Mouse (Mus musculus): Measurements from ENCODE around the gene Kcnq2. TPM values are rescaled to one million over a fixed set of nuclear protein-coding genes. Genes with fewer than 3 reads are reported as not detected.

The Kcnq2 gene
- total and polyA plus RNA-seq, 3 experiments, result 0.04 TPM; not detected in 2

DNA sequence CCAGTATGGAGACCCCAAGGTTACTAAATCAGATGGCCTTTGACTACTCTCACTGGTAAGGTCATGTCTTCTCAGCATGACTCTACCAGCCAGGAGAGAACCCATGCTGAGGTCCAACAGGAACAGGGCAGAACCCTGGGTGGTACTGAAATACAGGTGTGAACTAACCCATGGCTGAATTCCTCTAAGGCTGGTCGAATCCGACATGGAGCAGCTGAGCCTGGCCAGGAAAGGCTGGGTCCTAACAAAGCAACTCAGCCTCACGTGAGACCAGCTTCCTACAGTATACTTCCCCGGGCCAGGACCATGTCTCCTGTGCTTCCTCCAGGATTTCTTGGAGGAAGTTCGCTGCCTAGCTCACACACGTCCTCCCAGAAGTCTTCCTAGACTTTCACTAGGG, 98.5 kb downstream of the Kcnq2 start:
- Histone ChIP-seq H3K36me3 (replicated peaks in 1 of 2; ENCODE audit: control insufficient read depth in 1 of 2, insufficient read depth in 1 of 2, low read length in 1 of 2) (no peaks in the 10 kb centered on the region), H3K79me2 (replicated peaks; ENCODE audit: control insufficient read depth, extremely low read depth, insufficient read depth, poor library complexity, severe bottlenecking) (no peaks in the 10 kb centered on the region), H3K4me3 (replicated peaks in 1 of 3; ENCODE audit: low read depth in 2 of 3, low read length in 2 of 3, poor library complexity in 1 of 3) (no peak overlapping the region), H3K4me2 (ENCODE audit: insufficient read depth, low read depth, poor library complexity, severe bottlenecking) (no peak overlapping the region), H3K9ac (ENCODE audit: insufficient read depth, low read depth) (no peak overlapping the region), H3K4me1 (ENCODE audit: control insufficient read depth in 1 of 2, insufficient read depth in 2 of 2) (no peaks in the 10 kb centered on the region; a peak in 1 of 4 replicates), H3K27me3 (replicated peaks) (peaks cover 99% of the 10 kb centered on the region), H3K27ac (ENCODE audit: insufficient read depth, low read depth) (no peak overlapping the region), H3K9me3 (replicated peaks; ENCODE audit: low read length) (no peaks in the 10 kb centered on the region)
- dilution Hi-C loops (cut with MboI; ENCODE audit: extremely low pct_ligation_motif_present, extremely low pct_unique_long_range_greater_than_20kb, low sequenced_read_pairs) (no loop called here), in situ Hi-C loops (cut with MboI; ENCODE audit: low pct_ligation_motif_present, low pct_unique_long_range_greater_than_20kb, low sequenced_read_pairs) (no loop called here)
- TF ChIP-seq NRF1 (IDR thresholded peaks at IDR 0.05; ENCODE audit: low read depth, low read length) (no peak), SMC3 (IDR thresholded peaks at IDR 0.05; ENCODE audit: low read depth, low read length) (no peak), KAT2A (IDR thresholded peaks at IDR 0.05; ENCODE audit: insufficient replicate concordance, low read length) (no peak), JUND (conservative IDR thresholded peaks at IDR 0.05; ENCODE audit: low read depth, low read length) (no peak), JUN (IDR thresholded peaks at IDR 0.05; ENCODE audit: insufficient read depth, low read depth, low read length) (no peak), ZKSCAN1 (IDR thresholded peaks at IDR 0.05; ENCODE audit: borderline replicate concordance, low read depth, low read length) (no peak), EP300 (IDR thresholded peaks at IDR 0.05; ENCODE audit: low read length) (no peak), POLR2AphosphoS2 (IDR thresholded peaks at IDR 0.05; ENCODE audit: low read depth, low read length) (no peak), MEF2A (IDR thresholded peaks at IDR 0.05; ENCODE audit: borderline replicate concordance, low read depth, low read length) (no peak), NELFE (IDR thresholded peaks at IDR 0.05; ENCODE audit: low read depth, low read length) (no peak), ELF1 (IDR thresholded peaks at IDR 0.05; ENCODE audit: low read depth, low read length) (no peak), RCOR1 (conservative IDR thresholded peaks at IDR 0.05; ENCODE audit: low read depth, low read length) (no peak), SIN3A (IDR thresholded peaks at IDR 0.05; ENCODE audit: low read length) (no peak), BHLHE40 (IDR thresholded peaks at IDR 0.05; ENCODE audit: low read depth, low read length) (no peak), IRF4 (IDR thresholded peaks at IDR 0.05; ENCODE audit: low read depth, low read length) (no peak), TBP (conservative IDR thresholded peaks at IDR 0.05; ENCODE audit: low read depth, low read length) (no peak), MAX (IDR thresholded peaks at IDR 0.05; ENCODE audit: low read length) (no peak), CTCF (conservative IDR thresholded peaks at IDR 0.05 in 1 of 2, IDR thresholded peaks at IDR 0.05 in 1 of 2; ENCODE audit: low read depth in 2 of 2, low read length in 2 of 2) (no peak)
- DNase-seq (ENCODE audit: extremely low read depth), result no peak

DNA sequence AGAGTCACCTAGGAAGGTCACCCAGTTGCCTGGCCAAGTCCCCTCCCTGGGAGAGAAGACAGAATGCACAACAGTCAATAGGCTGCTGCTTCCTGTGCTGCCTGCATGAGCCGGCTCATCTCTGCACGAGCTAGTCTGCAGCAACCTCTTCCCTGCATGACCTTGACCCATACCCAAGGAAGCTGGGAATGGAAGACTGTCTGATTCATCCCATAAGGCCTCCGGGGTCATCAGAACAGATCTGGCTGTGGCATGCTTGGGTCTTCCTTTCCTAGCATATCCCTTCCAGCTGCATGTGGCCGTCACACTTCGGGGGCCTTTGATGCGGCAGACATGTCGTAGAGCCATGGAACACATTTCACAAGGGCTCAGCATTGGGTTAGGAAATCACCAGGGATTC, 99.9 kb downstream of the Kcnq2 start:
- Histone ChIP-seq H3K36me3 (replicated peaks in 1 of 2; ENCODE audit: control insufficient read depth in 1 of 2, insufficient read depth in 1 of 2, low read length in 1 of 2) (no peaks in the 10 kb centered on the region), H3K4me3 (replicated peaks in 1 of 3; ENCODE audit: low read depth in 2 of 3, low read length in 2 of 3, poor library complexity in 1 of 3) (no peak overlapping the region), H3K4me2 (ENCODE audit: insufficient read depth, low read depth, poor library complexity, severe bottlenecking) (no peak overlapping the region), H3K9ac (ENCODE audit: insufficient read depth, low read depth) (no peak overlapping the region), H3K4me1 (ENCODE audit: control insufficient read depth in 1 of 2, insufficient read depth in 2 of 2) (peaks cover 0 to 9% of the 10 kb centered on the region in 2 experiments; a peak in 2 of 4 replicates), H3K27ac (ENCODE audit: insufficient read depth, low read depth) (no peak overlapping the region), H3K9me3 (replicated peaks; ENCODE audit: low read length) (no peaks in the 10 kb centered on the region), H3K79me2 (replicated peaks; ENCODE audit: control insufficient read depth, extremely low read depth, insufficient read depth, poor library complexity, severe bottlenecking) (no peaks in the 10 kb centered on the region), H3K27me3 (replicated peaks) (peaks cover 99% of the 10 kb centered on the region)
- DNase-seq (ENCODE audit: extremely low read depth), result no peak
- dilution Hi-C loops (cut with MboI; ENCODE audit: extremely low pct_ligation_motif_present, extremely low pct_unique_long_range_greater_than_20kb, low sequenced_read_pairs) (no loop called here), in situ Hi-C loops (cut with MboI; ENCODE audit: low pct_ligation_motif_present, low pct_unique_long_range_greater_than_20kb, low sequenced_read_pairs) (no loop called here)
- TF ChIP-seq GABPA (IDR thresholded peaks at IDR 0.05; ENCODE audit: insufficient replicate concordance, low read depth, low read length) (no peak), POLR2A (IDR thresholded peaks at IDR 0.05; ENCODE audit: low read depth, low read length) (no peak), CTCF (conservative IDR thresholded peaks at IDR 0.05 in 1 of 2, IDR thresholded peaks at IDR 0.05 in 1 of 2; ENCODE audit: low read depth in 2 of 2, low read length in 2 of 2) (no peak), IRF4 (IDR thresholded peaks at IDR 0.05; ENCODE audit: low read depth, low read length) (no peak), KAT2A (IDR thresholded peaks at IDR 0.05; ENCODE audit: insufficient replicate concordance, low read length) (no peak)

Data from CH12.LX (cell line).